Mouse (Mus musculus) kidney, adult 2 months (tissue): Measurements from ENCODE around the gene Palm.

Source experiments
- CTCF ChIP-seq: fragments of 200-500 bp; conservative IDR thresholded peaks from 2 replicates; pipeline ENCODE4 v1.5.1; 2011; ENCODE audit warnings: low read depth, mild to moderate bottlenecking, control low read depth, low read length, moderate library complexity, mixed read lengths; ENCODE audit not compliant: insufficient read depth, insufficient read length
- POLR2A ChIP-seq: fragments of 200-500 bp; IDR thresholded peaks from one replicate; pipeline ENCODE4 v1.6.1; 2011; ENCODE audit warnings: low read depth, low read length, control low read depth

DNA sequence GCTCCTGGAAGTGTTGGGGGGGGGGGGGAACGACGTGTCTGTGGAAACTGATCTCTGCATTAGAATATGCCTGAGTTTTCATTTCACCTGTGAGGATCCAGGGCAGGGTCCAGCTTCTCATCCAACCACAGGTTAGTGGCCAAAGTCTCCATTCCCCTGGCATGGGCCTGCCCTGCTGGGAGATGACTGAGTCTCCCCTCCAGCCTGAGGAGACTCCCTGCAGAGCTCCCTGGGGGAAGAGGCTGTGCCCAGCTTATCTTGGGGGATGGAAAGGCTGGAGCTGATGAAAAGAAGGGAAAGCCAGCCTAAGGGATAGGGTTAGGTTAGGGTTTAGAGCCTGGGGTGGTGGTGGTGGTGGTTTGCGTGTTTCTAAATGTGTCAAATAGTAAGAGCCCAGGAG is 8.5 kb downstream of the Palm start:
- no peak for TF ChIP-seq POLR2A
- no peak for TF ChIP-seq CTCF
